Mouse (Mus musculus): Measurements from ENCODE around the gene Abcd4. TPM values are rescaled to one million over a fixed set of nuclear protein-coding genes. Genes with fewer than 3 reads are reported as not detected.

Abcd4 gene
- polyA plus RNA-seq (2015; fragmentation: Nextera tagmentation; extraction: Ambion mirVana): 14.5 and 14.8 TPM in 2 replicates

GRCm38 (mm10) chr12:84616977-84617630 is at the start of gene Abcd4:
Gene Abcd4 (minus strand): TSS chr12:84617413.
- Histone ChIP-seq H3K9ac (ENCODE audit: low read length) (peak within 1 kb of the TSS; percentile 98), H3K4me2 (ENCODE audit: low read depth, low read length) (peak within 1 kb of the TSS; percentile 83), H3K27me3 (ENCODE audit: control insufficient read depth, insufficient read depth, low read depth, low read length) (no peaks in the 10 kb centered on the region; the same call in 1 of the 2 replicates), H3K4me1 (replicated peaks; ENCODE audit: control insufficient read depth, insufficient read depth, low read length) (peaks cover 3% of the 10 kb centered on the region; the same call in 1 of the 2 replicates), H3K4me3 (ENCODE audit: low read length) (peak within 1 kb of the TSS; percentile 93), H3K36me3 (ENCODE audit: control insufficient read depth, insufficient read depth, low read length) (no peaks in the 10 kb centered on the region), H3K9me3 (ENCODE audit: control insufficient read depth, low read length) (no peaks in the 10 kb centered on the region), H3K27ac (ENCODE audit: low read length) (peak within 1 kb of the TSS; percentile 56; the same call in 1 of the 2 replicates)
- peak; percentile 100 for ATAC-seq (ENCODE audit: low read depth)
- WGBS: under 1% methylated on average over 34 of the region's 34 CpGs

- no peak overlapping the region for H3K4me2 ChIP-seq (ENCODE audit: low read depth, low read length)
- H3K27ac ChIP-seq (ENCODE audit: low read length): no peak overlapping the region
- H3K36me3 ChIP-seq (ENCODE audit: control insufficient read depth, insufficient read depth, low read length): no peaks in the 10 kb centered on the region
- WGBS: 13% methylated on average over 3 of the region's 3 CpGs
- H3K27me3 ChIP-seq (ENCODE audit: control insufficient read depth, insufficient read depth, low read depth, low read length): no peaks in the 10 kb centered on the region; the same call in 1 of the 2 replicates
- H3K4me1 ChIP-seq (replicated peaks; ENCODE audit: control insufficient read depth, insufficient read depth, low read length): no peaks in the 10 kb centered on the region
- no peaks in the 10 kb centered on the region for H3K9me3 ChIP-seq (ENCODE audit: control insufficient read depth, low read length)
- ATAC-seq (ENCODE audit: low read depth): no peak; the same call in 1 of the 2 replicates
- no peak overlapping the region for H3K4me3 ChIP-seq (ENCODE audit: low read length)
- H3K9ac ChIP-seq (ENCODE audit: low read length): no peak overlapping the region
Observed at GRCm38 (mm10) chr12:84653912-84654311, 36.7 kb upstream of the Abcd4 start.

- 71% methylated on average over 13 of the region's 13 CpGs for WGBS
Observed at GRCm38 (mm10) chr12:84650234-84650633, 33.0 kb upstream of the Abcd4 start.

GRCm38 (mm10) chr12:84640654-84641053 is 23.4 kb upstream of the Abcd4 start, which contains the start of gene Vrtn:
Gene Vrtn (plus strand): TSS chr12:84641019.
- peaks cover 42% of the 10 kb centered on the region for H3K27me3 ChIP-seq (ENCODE audit: control insufficient read depth, insufficient read depth, low read depth, low read length)
- no peaks in the 10 kb centered on the region for H3K9me3 ChIP-seq (ENCODE audit: control insufficient read depth, low read length)
- no peak within 1 kb of the TSS for H3K27ac ChIP-seq (ENCODE audit: low read length)
- WGBS: 12% methylated on average over 9 of the region's 9 CpGs
- no peak within 1 kb of the TSS for H3K9ac ChIP-seq (ENCODE audit: low read length)
- H3K36me3 ChIP-seq (ENCODE audit: control insufficient read depth, insufficient read depth, low read length): no peaks in the 10 kb centered on the region
- H3K4me2 ChIP-seq (ENCODE audit: low read depth, low read length): no peak within 1 kb of the TSS
- no peak within 1 kb of the TSS for H3K4me3 ChIP-seq (ENCODE audit: low read length)
- no peak for ATAC-seq (ENCODE audit: low read depth)
- no peaks in the 10 kb centered on the region; the same call in 1 of the 2 replicates for H3K4me1 ChIP-seq (replicated peaks; ENCODE audit: control insufficient read depth, insufficient read depth, low read length)

More at GRCm38 (mm10) chr12:84650234-84650633, 33.0 kb upstream of the Abcd4 start:
- Histone ChIP-seq H3K27ac (ENCODE audit: low read length) (no peak overlapping the region), H3K4me2 (ENCODE audit: low read depth, low read length) (no peak overlapping the region), H3K27me3 (ENCODE audit: control insufficient read depth, insufficient read depth, low read depth, low read length) (no peaks in the 10 kb centered on the region; the same call in 1 of the 2 replicates), H3K4me1 (replicated peaks; ENCODE audit: control insufficient read depth, insufficient read depth, low read length) (no peaks in the 10 kb centered on the region), H3K9ac (ENCODE audit: low read length) (no peak overlapping the region), H3K36me3 (ENCODE audit: control insufficient read depth, insufficient read depth, low read length) (no peaks in the 10 kb centered on the region), H3K9me3 (ENCODE audit: control insufficient read depth, low read length) (no peaks in the 10 kb centered on the region), H3K4me3 (ENCODE audit: low read length) (no peak overlapping the region)
- no peak for ATAC-seq (ENCODE audit: low read depth)

- Histone ChIP-seq H3K4me1 (replicated peaks; ENCODE audit: control insufficient read depth, insufficient read depth, low read length) (no peaks in the 10 kb centered on the region; the same call in 1 of the 2 replicates), H3K4me3 (ENCODE audit: low read length) (no peak overlapping the region), H3K4me2 (ENCODE audit: low read depth, low read length) (no peak overlapping the region), H3K27ac (ENCODE audit: low read length) (no peak overlapping the region), H3K27me3 (ENCODE audit: control insufficient read depth, insufficient read depth, low read depth, low read length) (peaks cover 42% of the 10 kb centered on the region), H3K36me3 (ENCODE audit: control insufficient read depth, insufficient read depth, low read length) (no peaks in the 10 kb centered on the region), H3K9ac (ENCODE audit: low read length) (no peak overlapping the region), H3K9me3 (ENCODE audit: control insufficient read depth, low read length) (no peaks in the 10 kb centered on the region)
- no peak for ATAC-seq (ENCODE audit: low read depth)
- WGBS: 19% methylated on average over 6 of the region's 6 CpGs
Observed at GRCm38 (mm10) chr12:84640253-84640652, 23.0 kb upstream of the Abcd4 start.

- no peaks in the 10 kb centered on the region for H3K27me3 ChIP-seq (ENCODE audit: control insufficient read depth, insufficient read depth, low read depth, low read length)
- no peak for ATAC-seq (ENCODE audit: low read depth)
- no peak overlapping the region for H3K9ac ChIP-seq (ENCODE audit: low read length)
- H3K4me2 ChIP-seq (ENCODE audit: low read depth, low read length): no peak overlapping the region
- WGBS: 52% methylated on average over 3 of the region's 3 CpGs
- H3K9me3 ChIP-seq (ENCODE audit: control insufficient read depth, low read length): no peaks in the 10 kb centered on the region
- H3K36me3 ChIP-seq (ENCODE audit: control insufficient read depth, insufficient read depth, low read length): no peaks in the 10 kb centered on the region
- no peak overlapping the region for H3K4me3 ChIP-seq (ENCODE audit: low read length)
- no peaks in the 10 kb centered on the region for H3K4me1 ChIP-seq (replicated peaks; ENCODE audit: control insufficient read depth, insufficient read depth, low read length)
- H3K27ac ChIP-seq (ENCODE audit: low read length): no peak overlapping the region
Observed at GRCm38 (mm10) chr12:84631867-84632266, 14.7 kb upstream of the Abcd4 start.

GRCm38 (mm10) chr12:84625116-84625515 is 7.9 kb upstream of the Abcd4 start:
- Histone ChIP-seq H3K27ac (ENCODE audit: low read length) (no peak overlapping the region), H3K4me3 (ENCODE audit: low read length) (no peak overlapping the region), H3K4me2 (ENCODE audit: low read depth, low read length) (no peak overlapping the region), H3K27me3 (ENCODE audit: control insufficient read depth, insufficient read depth, low read depth, low read length) (peaks cover 10% of the 10 kb centered on the region; the same call in 1 of the 2 replicates), H3K36me3 (ENCODE audit: control insufficient read depth, insufficient read depth, low read length) (no peaks in the 10 kb centered on the region), H3K9me3 (ENCODE audit: control insufficient read depth, low read length) (no peaks in the 10 kb centered on the region), H3K4me1 (replicated peaks; ENCODE audit: control insufficient read depth, insufficient read depth, low read length) (no peaks in the 10 kb centered on the region), H3K9ac (ENCODE audit: low read length) (no peak overlapping the region)
- 8% methylated on average over 9 of the region's 9 CpGs for WGBS
- no peak for ATAC-seq (ENCODE audit: low read depth)

- 26% methylated on average over 8 of the region's 8 CpGs for WGBS
- ATAC-seq (ENCODE audit: low read depth): no peak
- peaks cover 10% of the 10 kb centered on the region; the same call in 1 of the 2 replicates for H3K27me3 ChIP-seq (ENCODE audit: control insufficient read depth, insufficient read depth, low read depth, low read length)
- no peak overlapping the region for H3K27ac ChIP-seq (ENCODE audit: low read length)
- H3K4me1 ChIP-seq (replicated peaks; ENCODE audit: control insufficient read depth, insufficient read depth, low read length): no peaks in the 10 kb centered on the region
- no peak overlapping the region for H3K4me2 ChIP-seq (ENCODE audit: low read depth, low read length)
- H3K9me3 ChIP-seq (ENCODE audit: control insufficient read depth, low read length): no peaks in the 10 kb centered on the region
- no peaks in the 10 kb centered on the region for H3K36me3 ChIP-seq (ENCODE audit: control insufficient read depth, insufficient read depth, low read length)
- H3K4me3 ChIP-seq (ENCODE audit: low read length): no peak overlapping the region
- H3K9ac ChIP-seq (ENCODE audit: low read length): no peak overlapping the region
Observed at GRCm38 (mm10) chr12:84624601-84625000, 7.4 kb upstream of the Abcd4 start.

GRCm38 (mm10) chr12:84620975-84621374 is 3.8 kb upstream of the Abcd4 start:
- Histone ChIP-seq H3K27me3 (ENCODE audit: control insufficient read depth, insufficient read depth, low read depth, low read length) (peaks cover 9% of the 10 kb centered on the region; the same call in 1 of the 2 replicates), H3K27ac (ENCODE audit: low read length) (no peak overlapping the region), H3K9me3 (ENCODE audit: control insufficient read depth, low read length) (no peaks in the 10 kb centered on the region), H3K36me3 (ENCODE audit: control insufficient read depth, insufficient read depth, low read length) (no peaks in the 10 kb centered on the region), H3K9ac (ENCODE audit: low read length) (no peak overlapping the region), H3K4me2 (ENCODE audit: low read depth, low read length) (no peak overlapping the region), H3K4me1 (replicated peaks; ENCODE audit: control insufficient read depth, insufficient read depth, low read length) (peaks cover 3% of the 10 kb centered on the region; the same call in 1 of the 2 replicates), H3K4me3 (ENCODE audit: low read length) (no peak overlapping the region)
- no peak for ATAC-seq (ENCODE audit: low read depth)
